Mouse (Mus musculus): ENCODE data around the gene D7Ertd443e. TPM values are rescaled to one million over a fixed set of nuclear protein-coding genes. Genes with fewer than 3 reads are reported as not detected.
A peak's percentile ranks its signal among the peaks of the same experiment; 100 is the strongest.

The D7Ertd443e gene
- polyA plus RNA-seq, 1 experiment from 2014 or later = 0.51 TPM

DNA sequence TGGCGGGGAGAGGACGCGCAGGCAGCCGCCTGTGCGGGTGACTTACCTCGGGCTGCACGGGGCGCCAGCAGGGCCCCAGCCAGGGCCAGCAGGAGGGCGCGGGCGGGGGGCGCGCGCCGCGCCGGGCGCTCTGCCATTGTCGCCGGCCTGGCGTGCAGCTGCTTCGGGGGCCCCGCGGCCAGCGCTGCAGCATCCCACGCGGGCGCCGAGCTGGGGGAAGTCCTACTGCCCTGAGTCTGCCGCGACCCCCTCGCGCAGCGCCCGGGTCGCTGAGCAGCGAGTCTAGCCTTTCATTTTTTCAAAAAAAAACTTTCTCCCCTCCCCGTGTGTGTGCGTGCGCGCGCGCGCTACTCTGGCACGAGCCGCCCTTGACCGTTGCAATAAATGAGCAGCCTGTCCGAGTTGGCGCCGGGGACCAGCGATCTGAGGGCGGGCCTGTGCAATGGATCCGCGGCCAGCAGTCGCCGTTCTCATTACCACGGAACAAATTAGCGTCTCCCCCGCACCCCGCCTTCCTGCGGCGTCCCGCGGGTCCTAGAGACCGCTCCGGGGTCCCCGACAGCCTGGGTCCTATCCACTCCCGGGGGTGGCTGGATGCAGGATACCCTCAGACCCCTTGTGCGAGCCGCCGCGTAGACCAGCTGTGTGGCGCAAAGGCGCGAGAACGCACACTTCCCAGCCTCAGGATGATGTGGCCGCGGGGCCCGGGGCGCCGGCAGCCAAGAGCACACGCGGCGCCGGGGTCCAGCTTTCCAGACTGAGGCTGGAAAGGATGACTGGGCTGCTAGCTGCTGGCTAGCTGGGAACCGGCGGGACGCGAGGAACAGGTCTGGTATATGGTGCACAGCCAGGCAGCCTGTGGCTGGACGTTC lies 160.5 kb downstream of the D7Ertd443e start:
- Histone ChIP-seq H3K4me1 (replicated peaks; ENCODE audit: control insufficient read depth, insufficient read depth) (no peaks in the 10 kb centered on the region), H3K4me3 (ENCODE audit: low read depth, low read length) (peak overlapping the region; percentile 50), H3K9me3 (ENCODE audit: control insufficient read depth, low read length) (no peaks in the 10 kb centered on the region), H3K9ac (ENCODE audit: low read length) (peak overlapping the region; percentile 53), H3K4me2 (replicated peaks; ENCODE audit: low read depth) (peak overlapping the region; percentile 80), H3K27ac (replicated peaks) (peak overlapping the region; percentile 13; the same call in 1 of the 2 replicates), H3K36me3 (ENCODE audit: control insufficient read depth, insufficient read depth, low read length) (no peaks in the 10 kb centered on the region), H3K27me3 (ENCODE audit: control insufficient read depth, insufficient read depth, low read length) (peaks cover 2% of the 10 kb centered on the region; the same call in 1 of the 2 replicates)
- DNase-seq (ENCODE audit: low spot score) (peak; percentile 50), ATAC-seq (ENCODE audit: low FRiP score, low TSS enrichment) (peak; percentile 66)
- TF ChIP-seq EP300 (optimal IDR thresholded peaks at IDR 0.05) = no peak
- no peak for TF ChIP-seq CTCF (IDR thresholded peaks at IDR 0.05; ENCODE audit: low read depth)
- WGBS = under 1% methylated on average over 74 of the region's 90 CpGs

DNA sequence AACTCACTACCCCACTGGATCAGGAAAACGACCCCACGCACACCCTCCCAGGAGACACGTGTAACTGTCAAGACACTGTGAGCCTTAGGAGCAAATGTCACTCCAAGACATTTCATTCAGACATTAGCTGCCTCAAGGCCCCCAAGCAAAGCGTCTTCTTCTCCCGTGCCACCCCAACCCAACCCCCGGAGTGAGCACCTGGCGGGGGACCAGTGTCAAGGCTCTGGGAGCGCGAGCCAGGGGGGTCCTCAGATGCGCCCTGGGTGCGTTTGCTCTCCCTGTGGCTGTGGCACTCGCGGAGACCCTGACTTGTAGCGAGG lies 161.1 kb downstream of the D7Ertd443e start:
- no peak for ATAC-seq (ENCODE audit: low FRiP score, low TSS enrichment)
- TF ChIP-seq CTCF (IDR thresholded peaks at IDR 0.05; ENCODE audit: low read depth) = no peak
- no peak for TF ChIP-seq EP300 (optimal IDR thresholded peaks at IDR 0.05)
- Histone ChIP-seq H3K4me1 (replicated peaks; ENCODE audit: control insufficient read depth, insufficient read depth) (no peaks in the 10 kb centered on the region), H3K27ac (replicated peaks) (peak overlapping the region; percentile 13; the same call in 1 of the 2 replicates), H3K4me2 (replicated peaks; ENCODE audit: low read depth) (peak overlapping the region; percentile 80), H3K9ac (ENCODE audit: low read length) (peak overlapping the region; percentile 53), H3K9me3 (ENCODE audit: control insufficient read depth, low read length) (no peaks in the 10 kb centered on the region), H3K4me3 (ENCODE audit: low read depth, low read length) (peak overlapping the region; percentile 50), H3K27me3 (ENCODE audit: control insufficient read depth, insufficient read depth, low read length) (peaks cover 2% of the 10 kb centered on the region; the same call in 1 of the 2 replicates), H3K36me3 (ENCODE audit: control insufficient read depth, insufficient read depth, low read length) (no peaks in the 10 kb centered on the region)
- DNase-seq (ENCODE audit: low spot score) = peak; percentile 21
- whole genome bisulfite sequencing = 0% methylated on average over 14 of the region's 14 CpGs

DNA sequence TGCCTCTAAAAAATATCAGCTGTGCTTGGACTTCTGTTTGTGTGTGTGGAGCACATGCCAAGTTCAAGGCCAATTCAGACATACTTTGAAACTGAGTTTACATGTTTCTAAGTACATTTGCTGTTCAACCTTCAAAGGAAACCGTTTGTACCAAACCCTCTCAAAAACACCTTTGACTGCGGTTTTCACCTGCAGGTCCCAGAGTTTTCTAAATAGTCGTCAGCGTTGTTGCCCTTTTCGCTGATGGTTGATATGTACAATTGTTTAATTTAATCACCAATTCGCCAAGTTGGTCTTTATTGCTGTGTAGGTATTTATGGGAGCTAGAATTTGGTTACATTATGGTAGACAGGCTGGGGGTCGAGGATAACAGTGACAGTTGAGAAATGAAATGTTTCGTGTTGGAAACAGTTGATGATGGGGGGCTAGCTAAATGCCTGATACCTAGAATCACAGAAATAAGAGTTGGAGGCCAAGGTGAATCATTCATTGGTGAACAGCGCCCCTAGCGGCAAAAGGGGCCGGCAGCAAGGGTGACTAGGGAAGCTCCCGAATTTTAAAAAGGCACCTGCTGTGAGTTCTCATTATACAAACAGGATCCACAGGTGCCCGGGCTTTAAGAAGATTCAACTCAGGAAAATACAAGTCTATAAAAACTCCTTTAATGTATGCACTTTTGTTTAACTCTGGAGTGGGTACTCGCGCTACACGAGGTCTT lies 161.9 kb downstream of the D7Ertd443e start:
- no peaks in the 10 kb centered on the region for H3K36me3 ChIP-seq (ENCODE audit: control insufficient read depth, insufficient read depth, low read length)
- DNase-seq (ENCODE audit: low spot score) (peak; percentile 78), ATAC-seq (ENCODE audit: low FRiP score, low TSS enrichment) (no peak)
- H3K9me3 ChIP-seq (ENCODE audit: control insufficient read depth, low read length) = no peaks in the 10 kb centered on the region
- peak overlapping the region; percentile 80 for H3K4me2 ChIP-seq (replicated peaks; ENCODE audit: low read depth)
- H3K4me1 ChIP-seq (replicated peaks; ENCODE audit: control insufficient read depth, insufficient read depth) = no peaks in the 10 kb centered on the region
- H3K9ac ChIP-seq (ENCODE audit: low read length) = no peak overlapping the region
- TF ChIP-seq CTCF (IDR thresholded peaks at IDR 0.05; ENCODE audit: low read depth) = peak; percentile 86
- TF ChIP-seq EP300 (optimal IDR thresholded peaks at IDR 0.05) = no peak
- peak overlapping the region; percentile 50; the same call in 1 of the 2 replicates for H3K4me3 ChIP-seq (ENCODE audit: low read depth, low read length)
- peaks cover 2% of the 10 kb centered on the region; the same call in 1 of the 2 replicates for H3K27me3 ChIP-seq (ENCODE audit: control insufficient read depth, insufficient read depth, low read length)
- 24% methylated on average over 16 of the region's 16 CpGs for WGBS
- H3K27ac ChIP-seq (replicated peaks) = no peak overlapping the region

Other genes with a start within 250 kb of the D7Ertd443e start
- 0.57 and 1.0 TPM in 2 replicates for gene Adam12, start 153.5 kb downstream of the D7Ertd443e start, polyA plus RNA-seq (2015; fragmentation: Nextera tagmentation; extraction: Ambion mirVana)

Data from stomach, postnatal 0 days (tissue).